Mouse (Mus musculus): ENCODE measurements around the gene Cdon. TPM values are rescaled to one million over a fixed set of nuclear protein-coding genes. Genes with fewer than 3 reads are reported as not detected.

Gene Cdon
- total and polyA plus RNA-seq, 3 experiments: 0.01 to 0.93 TPM; not detected in 1

GRCm38 (mm10) chr9:35400831-35401230 is 20.1 kb upstream of the Cdon start:
- DNase-seq (ENCODE audit: low spot score) (no peak), ATAC-seq (ENCODE audit: extremely low read depth, insufficient number of reproducible peaks, low FRiP score, poor library complexity, severe bottlenecking) (no peak)
- TF ChIP-seq GATA1 (IDR thresholded peaks at IDR 0.05; ENCODE audit: borderline replicate concordance, low read length) (no peak), CTCF (IDR thresholded peaks at IDR 0.05; ENCODE audit: low read depth, low read length) (no peak), POLR2AphosphoS5 (IDR thresholded peaks at IDR 0.05; ENCODE audit: insufficient replicate concordance, low read depth, low read length) (no peak), TAL1 (conservative IDR thresholded peaks at IDR 0.05; ENCODE audit: low read depth, low read length) (no peak), GATA2 (IDR thresholded peaks at IDR 0.05; ENCODE audit: borderline replicate concordance, low read depth, low read length) (no peak)
- Histone ChIP-seq H3K36me3 (replicated peaks) (no peaks in the 10 kb centered on the region), H3K27me3 (ENCODE audit: insufficient read depth, low read length) (peaks cover 11% of the 10 kb centered on the region; the same call in 1 of the 2 replicates), H3K4me3 (ENCODE audit: low read depth, low read length) (no peak overlapping the region), H3K4me1 (ENCODE audit: insufficient read depth, low read depth, low read length) (no peaks in the 10 kb centered on the region), H3K9me3 (replicated peaks) (no peaks in the 10 kb centered on the region)

GRCm38 (mm10) chr9:35402584-35402991 is 18.3 kb upstream of the Cdon start:
- no peak for ATAC-seq (ENCODE audit: extremely low read depth, insufficient number of reproducible peaks, low FRiP score, poor library complexity, severe bottlenecking)

GRCm38 (mm10) chr9:35403490-35403889 is 17.4 kb upstream of the Cdon start:
- no peak overlapping the region for H3K4me3 ChIP-seq (ENCODE audit: low read depth, low read length)
- H3K27me3 ChIP-seq (ENCODE audit: insufficient read depth, low read length): peaks cover 7% of the 10 kb centered on the region; the same call in 1 of the 2 replicates
- H3K9me3 ChIP-seq (replicated peaks): no peaks in the 10 kb centered on the region
- DNase-seq (ENCODE audit: low spot score) (no peak), ATAC-seq (ENCODE audit: extremely low read depth, insufficient number of reproducible peaks, low FRiP score, poor library complexity, severe bottlenecking) (no peak)
- H3K36me3 ChIP-seq (replicated peaks): no peaks in the 10 kb centered on the region
- TF ChIP-seq TAL1 (conservative IDR thresholded peaks at IDR 0.05; ENCODE audit: low read depth, low read length) (no peak), POLR2AphosphoS5 (IDR thresholded peaks at IDR 0.05; ENCODE audit: insufficient replicate concordance, low read depth, low read length) (no peak)
- H3K4me1 ChIP-seq (ENCODE audit: insufficient read depth, low read depth, low read length): no peaks in the 10 kb centered on the region

More at GRCm38 (mm10) chr9:35402584-35402991, 18.3 kb upstream of the Cdon start:
- TF ChIP-seq GATA1 (IDR thresholded peaks at IDR 0.05; ENCODE audit: borderline replicate concordance, low read length): no peak
- no peak for TF ChIP-seq TAL1 (conservative IDR thresholded peaks at IDR 0.05; ENCODE audit: low read depth, low read length)
- no peak for TF ChIP-seq POLR2AphosphoS5 (IDR thresholded peaks at IDR 0.05; ENCODE audit: insufficient replicate concordance, low read depth, low read length)
- no peak for TF ChIP-seq GATA2 (IDR thresholded peaks at IDR 0.05; ENCODE audit: borderline replicate concordance, low read depth, low read length)
- no peak for TF ChIP-seq CTCF (IDR thresholded peaks at IDR 0.05; ENCODE audit: low read depth, low read length)
- H3K4me3 ChIP-seq (ENCODE audit: low read depth, low read length): no peak overlapping the region
- no peaks in the 10 kb centered on the region for H3K4me1 ChIP-seq (ENCODE audit: insufficient read depth, low read depth, low read length)
- H3K27me3 ChIP-seq (ENCODE audit: insufficient read depth, low read length): peaks cover 7% of the 10 kb centered on the region; the same call in 1 of the 2 replicates
- DNase-seq (ENCODE audit: low spot score): no peak
- no peaks in the 10 kb centered on the region for H3K9me3 ChIP-seq (replicated peaks)
- no peaks in the 10 kb centered on the region for H3K36me3 ChIP-seq (replicated peaks)

GRCm38 (mm10) chr9:35405038-35405905 is 15.7 kb upstream of the Cdon start:
- no peak overlapping the region for H3K4me3 ChIP-seq (ENCODE audit: low read depth, low read length)
- H3K36me3 ChIP-seq (replicated peaks): no peaks in the 10 kb centered on the region
- peaks cover 13% of the 10 kb centered on the region for H3K27me3 ChIP-seq (ENCODE audit: insufficient read depth, low read length)
- DNase-seq (ENCODE audit: low spot score): no peak
- TF ChIP-seq TAL1 (conservative IDR thresholded peaks at IDR 0.05; ENCODE audit: low read depth, low read length) (no peak), GATA2 (IDR thresholded peaks at IDR 0.05; ENCODE audit: borderline replicate concordance, low read depth, low read length) (no peak), CTCF (IDR thresholded peaks at IDR 0.05; ENCODE audit: low read depth, low read length) (no peak), GATA1 (IDR thresholded peaks at IDR 0.05; ENCODE audit: borderline replicate concordance, low read length) (no peak), POLR2AphosphoS5 (IDR thresholded peaks at IDR 0.05; ENCODE audit: insufficient replicate concordance, low read depth, low read length) (no peak)
- H3K9me3 ChIP-seq (replicated peaks): no peaks in the 10 kb centered on the region
- H3K4me1 ChIP-seq (ENCODE audit: insufficient read depth, low read depth, low read length): no peaks in the 10 kb centered on the region
- ATAC-seq (ENCODE audit: extremely low read depth, insufficient number of reproducible peaks, low FRiP score, poor library complexity, severe bottlenecking): no peak

- peaks cover 18% of the 10 kb centered on the region for H3K27me3 ChIP-seq (ENCODE audit: insufficient read depth, low read length)
- ATAC-seq (ENCODE audit: extremely low read depth, insufficient number of reproducible peaks, low FRiP score, poor library complexity, severe bottlenecking) (no peak), DNase-seq (ENCODE audit: low spot score) (no peak)
- no peaks in the 10 kb centered on the region for H3K4me1 ChIP-seq (ENCODE audit: insufficient read depth, low read depth, low read length)
- H3K4me3 ChIP-seq (ENCODE audit: low read depth, low read length): no peak overlapping the region
- TF ChIP-seq TAL1 (conservative IDR thresholded peaks at IDR 0.05; ENCODE audit: low read depth, low read length): no peak
- TF ChIP-seq CTCF (IDR thresholded peaks at IDR 0.05; ENCODE audit: low read depth, low read length): no peak
- TF ChIP-seq GATA1 (IDR thresholded peaks at IDR 0.05; ENCODE audit: borderline replicate concordance, low read length): no peak
- no peak for TF ChIP-seq POLR2AphosphoS5 (IDR thresholded peaks at IDR 0.05; ENCODE audit: insufficient replicate concordance, low read depth, low read length)
- no peak for TF ChIP-seq GATA2 (IDR thresholded peaks at IDR 0.05; ENCODE audit: borderline replicate concordance, low read depth, low read length)
- no peaks in the 10 kb centered on the region for H3K9me3 ChIP-seq (replicated peaks)
- H3K36me3 ChIP-seq (replicated peaks): no peaks in the 10 kb centered on the region
These were observed 9.5 kb upstream of the Cdon start for GRCm38 (mm10) chr9:35411225-35411965.

GRCm38 (mm10) chr9:35411975-35412374 is 9.0 kb upstream of the Cdon start:
- no peaks in the 10 kb centered on the region for H3K9me3 ChIP-seq (replicated peaks)
- H3K4me1 ChIP-seq (ENCODE audit: insufficient read depth, low read depth, low read length): no peaks in the 10 kb centered on the region
- no peak overlapping the region for H3K4me3 ChIP-seq (ENCODE audit: low read depth, low read length)
- H3K27me3 ChIP-seq (ENCODE audit: insufficient read depth, low read length): peaks cover 18% of the 10 kb centered on the region
- H3K36me3 ChIP-seq (replicated peaks): no peaks in the 10 kb centered on the region
- ATAC-seq (ENCODE audit: extremely low read depth, insufficient number of reproducible peaks, low FRiP score, poor library complexity, severe bottlenecking): no peak
- no peak for DNase-seq (ENCODE audit: low spot score)
- TF ChIP-seq TAL1 (conservative IDR thresholded peaks at IDR 0.05; ENCODE audit: low read depth, low read length) (no peak), POLR2AphosphoS5 (IDR thresholded peaks at IDR 0.05; ENCODE audit: insufficient replicate concordance, low read depth, low read length) (no peak), CTCF (IDR thresholded peaks at IDR 0.05; ENCODE audit: low read depth, low read length) (no peak), GATA2 (IDR thresholded peaks at IDR 0.05; ENCODE audit: borderline replicate concordance, low read depth, low read length) (no peak), GATA1 (IDR thresholded peaks at IDR 0.05; ENCODE audit: borderline replicate concordance, low read length) (no peak)

All from G1E (cell line).